Mouse (Mus musculus): ENCODE measurements around the gene Hyal3.

Gene Hyal3

DNA sequence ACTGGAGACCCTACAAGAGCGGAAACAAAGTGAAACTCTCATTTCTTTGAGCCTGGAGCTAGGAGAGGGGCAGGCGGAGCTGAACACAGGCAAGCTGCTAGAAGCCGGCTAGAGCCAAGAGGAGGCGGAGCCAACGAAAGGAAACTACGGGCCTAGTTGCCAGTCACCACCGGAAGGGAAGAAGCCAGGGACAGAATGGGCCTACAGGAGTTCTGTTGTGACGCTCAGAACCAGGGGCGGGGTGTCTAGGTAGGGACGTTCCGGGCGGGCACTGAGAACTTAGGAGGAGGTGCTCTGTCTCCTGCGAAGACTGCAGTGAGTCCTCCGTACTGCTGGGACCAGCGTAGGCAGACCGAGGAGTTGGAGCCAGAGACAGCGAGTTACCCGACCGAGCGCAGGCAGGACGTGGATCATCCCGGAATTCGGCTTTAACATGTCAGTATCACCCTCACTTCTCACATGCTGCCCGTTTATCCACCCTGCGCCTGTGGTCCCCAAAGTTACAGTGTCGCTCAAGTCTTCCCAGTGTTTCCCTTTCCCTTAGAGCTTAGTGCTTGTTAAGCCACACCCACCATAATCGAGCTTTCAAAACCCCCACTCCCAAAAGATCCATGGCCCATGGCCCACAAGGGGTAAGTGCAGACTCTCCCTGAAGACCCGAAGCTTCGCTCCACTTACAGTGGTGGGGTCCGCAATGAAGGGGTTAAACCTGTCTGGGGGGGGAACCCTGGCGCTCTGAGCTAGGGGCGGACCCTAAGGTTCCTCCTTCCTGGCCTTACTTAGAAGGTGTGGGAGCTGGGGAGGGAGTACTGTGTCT, at the start of gene Hyal3:
Gene Hyal3, plus strand, starts transcription at position 318 of the 817 bp plus-strand sequence.
- DNase-seq (ENCODE audit: low spot score in 2 of 2) = peak; percentile 73 to 82

DNA sequence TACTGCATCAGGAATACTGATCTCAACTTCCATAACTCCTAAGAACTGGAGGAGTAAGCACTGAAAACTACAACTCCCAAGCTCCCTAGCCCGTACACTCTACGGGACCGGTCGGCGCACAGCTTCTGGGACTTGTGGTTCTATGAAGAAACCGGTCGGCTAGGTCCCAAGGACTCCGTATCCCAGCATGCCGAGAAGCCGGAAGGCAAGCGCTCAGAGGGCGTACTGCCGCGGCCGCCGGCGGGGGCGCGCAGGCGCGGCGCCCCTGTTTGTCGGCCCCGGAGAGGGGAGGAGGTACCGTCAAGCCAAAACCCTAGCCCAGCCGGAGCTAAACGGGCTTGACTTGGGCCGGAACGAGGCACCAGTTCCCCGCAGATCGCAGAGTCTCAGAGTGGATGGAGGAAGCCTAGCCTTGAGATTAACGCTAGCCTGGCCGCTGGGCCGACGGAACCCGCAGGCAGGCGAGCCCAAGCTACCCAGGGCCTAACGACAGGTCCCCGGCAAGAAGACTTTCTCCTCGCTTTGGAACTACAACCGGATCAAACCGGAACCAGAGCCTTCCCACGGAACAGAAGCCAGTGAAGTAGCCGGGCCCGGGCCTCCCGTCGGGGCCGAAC, 46.7 kb upstream of the Hyal3 start, which contains the start of gene Tmem115:
Gene Tmem115, plus strand, starts transcription at position 155 of the 617 bp plus-strand sequence.
- DNase-seq (ENCODE audit: low spot score in 2 of 2) = peak; percentile 86 to 90

DNA sequence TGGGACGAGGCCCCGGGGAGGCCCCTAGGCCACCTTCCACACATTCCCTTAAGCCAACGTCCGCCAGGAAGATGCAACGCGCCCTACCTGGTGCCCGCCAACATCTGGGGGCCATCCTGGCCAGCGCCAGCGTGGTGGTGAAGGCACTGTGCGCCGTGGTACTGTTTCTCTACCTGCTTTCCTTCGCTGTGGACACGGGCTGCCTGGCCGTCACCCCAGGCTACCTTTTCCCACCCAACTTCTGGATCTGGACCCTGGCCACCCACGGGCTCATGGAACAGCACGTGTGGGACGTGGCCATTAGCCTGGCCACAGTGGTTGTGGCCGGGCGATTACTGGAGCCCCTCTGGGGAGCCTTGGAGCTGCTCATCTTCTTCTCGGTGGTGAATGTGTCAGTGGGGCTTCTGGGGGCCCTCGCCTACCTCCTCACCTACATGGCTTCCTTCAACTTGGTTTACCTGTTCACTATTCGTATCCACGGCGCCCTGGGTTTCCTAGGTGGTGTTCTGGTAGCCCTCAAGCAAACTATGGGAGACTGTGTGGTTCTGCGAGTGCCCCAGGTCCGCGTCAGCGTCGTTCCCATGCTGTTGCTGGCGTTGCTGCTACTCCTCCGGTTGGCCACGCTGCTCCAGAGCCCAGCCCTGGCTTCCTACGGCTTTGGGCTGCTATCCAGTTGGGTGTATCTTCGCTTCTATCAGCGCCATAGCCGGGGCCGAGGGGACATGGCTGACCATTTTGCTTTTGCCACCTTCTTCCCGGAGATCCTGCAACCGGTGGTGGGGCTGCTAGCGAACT, 46.0 kb upstream of the Hyal3 start:
- no peak for DNase-seq (ENCODE audit: low spot score in 2 of 2)

DNA sequence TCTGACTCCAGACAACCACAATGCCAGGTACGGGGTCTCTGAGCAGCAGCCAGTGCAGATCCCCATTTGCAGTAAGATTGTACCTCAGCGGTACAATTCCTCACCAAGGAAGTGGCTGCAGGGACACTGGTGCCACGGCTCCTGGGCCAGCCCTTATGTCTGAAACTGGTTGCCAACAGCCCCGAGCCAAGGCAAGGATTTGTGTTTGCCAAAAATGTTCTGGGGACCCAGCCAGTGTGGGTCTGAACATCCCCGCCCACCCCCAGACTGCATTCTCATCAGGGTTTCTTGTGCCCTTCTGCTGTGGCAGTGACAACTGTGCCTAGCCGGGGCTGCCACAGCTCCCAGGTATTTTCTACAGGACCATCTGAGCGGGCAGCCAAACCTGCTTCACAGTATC, 42.4 kb upstream of the Hyal3 start:
- DNase-seq (ENCODE audit: low spot score in 2 of 2) = no peak

DNA sequence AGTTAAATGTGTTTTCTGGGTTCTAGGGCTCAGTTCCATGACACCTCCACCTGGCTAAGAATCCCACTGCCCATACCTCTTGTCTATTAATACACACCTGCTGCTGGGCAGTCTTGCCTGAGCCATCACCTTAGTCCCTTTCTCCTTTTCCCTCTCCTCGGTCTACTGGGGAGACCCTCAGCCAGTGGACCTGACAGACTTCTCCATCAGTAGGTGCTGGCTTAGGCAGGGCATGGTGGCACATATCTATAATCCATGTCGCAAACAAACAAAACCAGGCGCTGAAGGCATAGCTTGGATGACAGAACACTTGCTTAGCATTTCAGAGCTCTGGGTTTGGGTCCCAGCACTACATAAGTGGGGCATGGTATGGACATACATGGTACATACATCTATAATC, 41.9 kb upstream of the Hyal3 start:
- DNase-seq (ENCODE audit: low spot score in 2 of 2) = no peak

DNA sequence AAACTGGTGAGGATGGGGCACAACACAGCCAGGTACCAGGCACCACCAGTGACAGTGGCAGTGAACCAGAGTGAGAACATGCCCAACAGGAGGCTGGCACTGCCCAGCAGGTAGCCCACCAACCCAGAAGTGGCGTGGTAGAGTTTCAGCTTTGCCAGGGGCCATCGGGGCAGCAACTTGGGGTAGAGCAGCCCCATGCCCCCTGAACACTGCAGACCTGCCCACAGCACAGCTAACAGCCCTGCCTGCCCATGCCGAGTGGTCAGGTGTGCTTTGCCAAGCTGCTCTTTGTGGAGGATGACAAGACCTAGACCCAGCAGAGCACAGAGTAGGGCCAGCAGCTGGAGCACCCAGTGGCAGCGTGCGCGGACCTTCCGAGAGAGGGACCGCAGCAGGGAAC, 40.7 kb upstream of the Hyal3 start:
- no peak for DNase-seq (ENCODE audit: low spot score in 2 of 2)

DNA sequence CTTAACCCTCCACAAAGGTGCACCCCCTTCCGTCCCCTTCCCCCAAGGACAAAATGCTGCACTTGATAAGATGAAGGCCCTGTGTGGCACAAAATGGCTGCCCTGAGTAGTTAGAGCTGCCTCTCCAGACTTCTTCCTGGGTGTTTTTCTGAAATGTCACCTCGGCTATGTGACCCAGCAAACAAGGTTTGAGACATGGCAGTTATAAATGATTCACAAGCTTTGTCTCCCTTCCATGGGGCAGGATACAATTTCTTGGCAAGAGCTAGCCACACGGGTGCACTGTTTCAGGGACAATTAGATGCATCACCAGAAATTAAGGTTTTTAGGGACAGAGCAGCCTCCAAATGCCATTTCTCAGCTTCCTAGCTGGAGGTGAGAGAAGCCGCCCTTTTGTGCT, 40.2 kb upstream of the Hyal3 start:
- no peak for DNase-seq (ENCODE audit: low spot score in 2 of 2)

DNA sequence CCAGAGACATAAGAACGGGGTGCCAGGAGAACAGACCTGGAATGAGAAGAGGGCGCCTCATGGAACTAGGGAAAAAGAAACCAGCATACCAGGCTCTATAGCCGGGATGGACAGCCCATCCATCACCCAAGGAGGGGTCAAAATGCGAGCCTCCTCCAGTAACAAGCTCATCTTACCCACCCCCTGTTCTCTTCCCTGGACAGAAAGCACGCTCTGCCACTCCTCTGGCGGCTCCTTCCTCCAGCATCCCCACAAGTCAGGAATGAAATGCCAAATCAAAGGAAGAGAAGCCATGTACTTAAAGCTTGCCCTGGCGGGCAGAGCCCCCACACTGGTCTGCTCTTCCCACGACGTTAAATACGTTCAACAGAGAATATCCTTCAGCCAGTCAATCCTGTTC, 39.6 kb upstream of the Hyal3 start:
- DNase-seq (ENCODE audit: low spot score in 2 of 2) = no peak

DNA sequence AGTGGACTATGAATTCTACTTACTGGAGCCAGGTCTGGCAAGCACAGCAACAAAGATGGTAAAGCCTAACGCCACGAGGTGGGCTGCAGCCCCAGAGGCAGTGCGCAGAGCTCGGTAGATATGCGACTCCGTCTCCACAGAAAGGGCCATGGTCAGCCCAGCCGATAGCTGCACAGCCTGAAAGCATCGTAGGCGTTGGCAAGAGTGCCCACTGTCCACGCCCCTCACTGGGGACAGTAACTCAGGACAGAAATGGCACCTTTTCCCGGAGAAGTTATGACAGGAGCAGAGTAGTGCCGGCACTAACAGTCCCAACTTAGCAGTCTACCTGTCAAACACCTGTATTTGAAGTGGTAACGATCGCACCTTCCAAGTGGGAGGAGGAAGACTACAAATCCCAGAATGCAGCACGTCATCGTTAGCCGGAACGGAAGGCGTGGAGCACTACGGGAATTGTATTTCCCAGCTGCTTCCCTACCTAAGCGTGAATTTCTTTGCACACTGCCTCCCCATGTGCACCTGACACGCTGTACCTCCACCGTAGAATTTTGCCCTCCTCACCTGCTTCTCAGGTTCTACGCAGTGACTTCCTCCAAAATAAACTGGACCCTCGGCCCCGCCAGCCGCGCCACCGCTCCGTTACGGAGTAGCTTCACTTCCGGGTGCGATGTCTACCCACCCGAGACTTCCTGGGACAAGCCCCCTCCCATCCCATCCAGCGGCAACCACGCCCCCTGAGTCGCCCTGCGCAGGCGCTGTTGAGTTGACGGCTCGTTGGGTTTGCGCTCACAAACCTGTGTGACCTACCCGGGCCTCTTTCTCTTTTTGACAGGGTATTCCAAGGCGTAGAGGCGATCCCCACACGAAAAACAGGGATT, 38.9 kb upstream of the Hyal3 start, which contains the start of the genes Cyb561d2 and Nprl2:
Gene Cyb561d2, minus strand, starts transcription at position 720 of the 878 bp plus-strand sequence.
Gene Nprl2, plus strand, starts transcription at position 753 of the 878 bp plus-strand sequence.
- DNase-seq (ENCODE audit: low spot score in 2 of 2) = peak; percentile 90 to 93

DNA sequence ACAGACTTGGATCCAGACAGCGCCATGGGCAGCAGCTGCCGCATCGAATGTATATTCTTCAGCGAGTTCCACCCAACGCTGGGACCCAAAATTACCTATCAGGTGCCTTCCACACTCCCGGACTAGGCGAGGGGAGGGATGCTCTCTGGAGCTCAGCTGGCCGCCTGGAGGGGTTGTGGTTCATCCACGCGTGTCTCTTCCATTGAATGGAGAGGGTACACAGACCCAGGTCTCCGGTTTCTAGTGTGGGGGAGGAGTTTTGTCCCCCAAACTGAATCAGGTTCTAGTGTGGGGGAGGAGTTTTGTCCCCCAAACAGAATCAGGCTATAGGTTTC, 38.3 kb upstream of the Hyal3 start:
- no peak for DNase-seq (ENCODE audit: low spot score in 2 of 2)

DNA sequence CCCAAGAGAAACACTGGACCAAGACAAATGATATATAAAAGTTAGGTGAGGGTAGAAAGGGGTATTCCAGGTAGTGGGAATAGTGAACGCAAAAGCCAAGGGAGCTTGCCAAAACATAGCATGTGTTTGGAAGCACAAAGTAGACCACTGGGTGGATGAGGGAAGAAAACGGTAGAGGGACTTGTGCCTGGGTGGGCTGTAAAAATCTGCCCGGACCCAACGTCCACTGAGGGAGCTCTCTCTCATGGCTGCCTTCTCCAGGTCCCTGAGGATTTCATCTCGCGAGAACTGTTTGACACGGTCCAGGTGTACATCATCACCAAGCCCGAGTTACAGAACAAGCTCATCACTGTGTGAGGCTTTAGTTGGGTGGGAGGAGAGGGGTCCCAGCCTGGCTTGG, 37.9 kb upstream of the Hyal3 start:
- DNase-seq (ENCODE audit: low spot score in 2 of 2) = no peak

DNA sequence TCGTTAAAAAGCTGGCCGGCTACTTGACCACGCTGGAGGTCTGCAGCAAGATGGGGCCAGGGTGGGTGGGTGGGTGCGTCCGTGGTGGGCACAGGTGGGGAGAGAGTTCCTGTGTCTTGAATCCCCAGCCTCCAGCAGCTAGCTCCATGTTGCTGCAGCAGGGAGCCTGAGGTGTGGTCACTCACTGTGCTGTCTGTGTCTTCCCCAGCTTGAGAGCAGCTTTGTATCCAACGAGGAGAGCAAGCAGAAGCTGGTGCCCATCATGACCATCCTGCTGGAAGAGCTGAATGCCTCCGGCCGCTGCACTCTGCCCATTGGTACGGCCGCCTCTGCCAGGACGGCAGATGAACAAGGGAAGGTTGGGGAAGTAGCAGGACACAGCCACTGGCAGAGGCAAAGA, 37.3 kb upstream of the Hyal3 start:
- DNase-seq (ENCODE audit: low spot score in 2 of 2) = no peak

DNA sequence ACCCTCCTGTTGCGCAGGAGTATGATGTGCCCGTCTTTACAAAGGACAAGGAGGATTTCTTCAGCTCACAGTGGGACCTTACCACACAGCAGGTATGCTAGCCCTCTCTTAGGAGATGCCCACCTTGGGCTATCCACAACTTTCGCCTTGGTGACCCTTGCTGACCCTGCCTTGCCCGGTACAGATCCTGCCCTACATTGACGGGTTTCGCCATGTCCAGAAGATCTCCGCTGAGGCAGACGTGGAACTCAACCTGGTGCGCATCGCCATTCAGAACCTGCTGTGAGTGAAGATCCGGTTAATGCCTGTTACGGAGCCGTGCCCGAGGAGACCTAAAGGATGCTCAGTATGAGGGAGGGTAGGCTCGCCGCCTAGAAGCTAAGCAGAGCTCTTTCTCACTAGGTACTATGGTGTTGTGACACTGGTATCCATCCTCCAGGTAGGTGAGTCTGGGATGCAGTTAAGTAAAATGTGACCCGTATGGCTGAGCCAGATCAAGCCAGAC, 36.4 kb upstream of the Hyal3 start:
- no peak for DNase-seq (ENCODE audit: low spot score in 2 of 2)

DNA sequence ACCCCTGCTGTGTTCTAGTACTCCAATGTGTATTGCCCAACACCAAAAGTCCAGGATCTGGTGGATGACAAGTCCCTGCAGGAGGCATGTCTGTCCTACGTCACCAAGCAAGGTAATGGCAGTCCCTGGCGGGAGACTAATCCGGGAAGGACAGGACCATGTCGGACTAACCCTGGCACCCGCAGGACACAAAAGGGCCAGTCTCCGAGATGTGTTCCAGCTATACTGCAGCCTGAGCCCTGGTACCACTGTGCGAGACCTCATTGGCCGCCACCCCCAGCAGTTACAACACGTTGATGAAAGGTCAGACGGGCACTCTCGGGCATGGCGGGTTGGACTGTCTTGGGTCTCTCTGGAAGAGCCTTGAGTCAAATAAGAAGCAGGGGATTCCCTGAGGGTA, 35.9 kb upstream of the Hyal3 start:
- no peak for DNase-seq (ENCODE audit: low spot score in 2 of 2)

DNA sequence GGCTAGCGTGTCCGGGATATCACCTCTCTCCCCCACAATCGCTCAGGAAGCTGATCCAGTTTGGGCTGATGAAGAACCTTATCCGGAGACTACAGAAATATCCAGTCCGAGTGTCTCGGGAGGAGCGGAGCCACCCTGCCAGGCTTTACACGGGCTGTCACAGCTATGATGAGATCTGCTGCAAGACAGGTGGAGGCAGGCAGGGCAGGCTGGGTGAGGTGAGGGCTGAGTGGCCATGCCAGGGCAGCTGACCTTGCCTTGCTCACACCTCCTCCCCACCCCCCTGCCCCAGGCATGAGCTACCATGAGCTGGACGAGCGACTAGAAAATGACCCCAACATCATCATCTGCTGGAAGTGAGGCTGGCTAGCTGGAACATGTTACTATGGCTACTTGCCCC, 35.4 kb upstream of the Hyal3 start:
- no peak for DNase-seq (ENCODE audit: low spot score in 2 of 2)

DNA sequence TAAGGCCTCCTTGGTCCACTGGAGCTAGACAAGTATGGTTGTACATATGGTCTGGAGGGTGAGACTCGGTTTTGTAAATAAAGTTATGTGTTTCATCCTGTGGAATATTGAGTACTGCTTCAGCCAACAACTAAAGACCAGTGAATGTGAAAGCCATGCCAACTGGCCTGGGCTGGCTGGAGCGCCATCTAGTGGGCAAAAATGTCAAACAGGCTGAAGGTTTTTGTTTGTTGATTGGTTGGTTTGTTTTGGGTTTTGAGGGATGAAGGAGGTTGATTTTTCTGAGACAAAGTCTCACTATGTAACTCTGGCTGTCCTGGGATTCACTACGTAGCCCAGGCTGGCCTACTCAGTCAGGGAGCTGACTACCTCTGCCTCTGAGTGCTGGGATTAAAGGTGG, 35.0 kb upstream of the Hyal3 start:
- DNase-seq (ENCODE audit: low spot score in 2 of 2) = peak; percentile 77 to 83

DNA sequence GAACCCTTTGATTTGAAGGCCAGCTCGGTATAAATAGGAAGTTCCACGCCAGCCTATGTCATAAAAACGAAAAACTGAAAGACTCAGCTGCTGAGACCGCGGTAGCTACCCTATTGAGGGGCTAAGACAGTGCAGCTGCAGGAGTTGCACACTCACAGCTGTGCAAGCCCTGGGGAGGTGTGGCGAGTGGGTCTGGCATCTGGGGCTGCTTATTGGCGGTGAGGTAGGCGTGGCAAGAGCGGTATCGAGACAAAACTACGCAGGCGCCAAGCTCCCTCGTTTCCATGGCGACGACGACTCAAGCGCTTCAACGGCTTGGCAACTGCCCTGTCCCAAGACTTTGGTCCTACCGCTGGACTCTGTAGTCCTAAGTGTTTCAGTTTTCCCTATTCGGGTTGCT, 33.6 kb upstream of the Hyal3 start, which contains the start of gene Zmynd10:
Gene Zmynd10, plus strand, starts transcription at position 273 of the 400 bp plus-strand sequence.
- peak; percentile 73 to 84 for DNase-seq (ENCODE audit: low spot score in 2 of 2)

DNA sequence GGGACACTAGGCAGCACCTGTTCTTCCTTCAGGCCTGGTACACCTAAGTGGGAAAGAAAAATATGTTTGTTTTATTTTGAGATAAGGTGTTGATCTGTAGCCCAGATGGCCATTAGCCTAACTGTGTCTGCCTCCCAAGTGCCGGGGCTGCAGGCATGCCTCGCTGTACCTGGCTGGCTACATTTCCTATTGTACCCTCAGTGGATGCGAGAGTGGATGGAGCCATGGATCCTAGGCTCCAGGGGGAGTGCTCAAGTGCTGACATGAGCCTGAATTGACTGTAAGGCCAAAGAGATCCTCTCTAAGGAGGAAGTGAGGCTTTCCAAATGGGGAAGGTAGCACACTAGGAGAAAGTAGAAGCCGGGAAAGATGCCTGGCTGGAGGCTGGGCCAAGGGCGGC, 32.7 kb upstream of the Hyal3 start:
- DNase-seq (ENCODE audit: low spot score in 2 of 2) = no peak

DNA sequence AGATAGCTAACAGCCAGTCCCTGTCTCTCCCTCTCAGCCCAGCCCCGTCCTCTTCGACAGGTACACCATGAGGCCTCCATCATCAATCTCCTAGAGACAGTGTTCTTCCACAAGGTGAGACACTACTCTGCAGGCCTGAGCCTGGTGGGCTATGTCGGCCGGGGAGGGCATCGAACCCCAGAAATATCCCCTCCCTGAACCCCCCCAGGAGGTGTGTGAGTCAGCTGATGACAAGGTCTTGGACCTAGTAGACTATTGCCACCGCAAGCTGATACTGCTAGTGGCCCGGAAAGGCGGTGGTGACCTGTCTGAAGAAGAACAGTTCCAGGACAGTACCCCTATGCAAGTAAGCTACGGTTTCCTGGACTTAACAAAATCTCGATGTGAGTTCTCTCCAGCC, 31.8 kb upstream of the Hyal3 start:
- DNase-seq (ENCODE audit: low spot score in 2 of 2) = no peak

DNA sequence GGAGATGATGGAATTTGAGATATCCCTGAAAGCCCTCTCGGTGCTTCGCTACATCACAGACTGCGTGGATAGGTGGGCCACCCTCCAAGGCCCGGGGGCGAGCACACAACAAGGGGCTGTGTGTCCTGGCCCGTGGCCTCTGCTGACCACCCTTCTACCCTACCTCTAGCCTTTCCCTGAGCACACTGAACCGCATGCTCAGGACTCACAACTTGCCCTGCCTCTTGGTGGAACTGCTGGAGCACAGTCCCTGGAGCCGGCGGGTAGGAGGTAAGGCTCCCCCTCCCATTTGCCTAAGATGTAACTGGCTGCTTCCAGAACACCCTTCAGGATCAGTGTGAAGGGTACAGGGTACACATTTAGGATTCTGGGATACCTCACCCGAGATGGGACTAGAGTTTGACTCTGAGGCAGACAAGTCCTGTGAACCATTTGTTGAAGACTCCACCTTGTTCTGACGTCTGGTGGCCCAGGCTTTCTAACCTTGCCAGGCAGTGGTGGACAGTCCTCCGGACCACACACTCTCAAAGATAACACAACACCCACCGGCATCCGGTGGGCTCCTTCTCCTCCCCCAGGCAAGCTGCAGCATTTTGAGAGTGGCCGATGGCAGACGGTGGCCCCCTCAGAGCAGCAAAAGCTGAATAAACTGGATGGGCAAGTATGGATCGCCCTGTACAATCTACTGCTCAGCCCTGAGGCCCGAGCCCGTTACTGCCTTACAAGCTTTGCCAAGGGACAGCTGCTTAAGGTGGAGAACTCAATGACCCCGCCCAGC, 31.1 kb upstream of the Hyal3 start:
- no peak for DNase-seq (ENCODE audit: low spot score in 2 of 2)

All from natural killer cell, adult 2 months (primary cell).